Mouse (Mus musculus) lung, adult 2 months (tissue): ENCODE results near the gene Faim2. TPM values are rescaled to one million over a fixed set of nuclear protein-coding genes. Genes with fewer than 3 reads are reported as not detected.

Experiments
- DNase-seq: peaks from one replicate; pipeline ENCODE4 v3.0.0; 2022
- H3K4me1 ChIP-seq: fragments of 200-500 bp; 2 replicates; pipeline ENCODE4 v1.6.1; 2011; ENCODE audit warnings: low read length; ENCODE audit not compliant: control insufficient read depth, insufficient read depth
- H3K4me3 ChIP-seq: fragments of 200-500 bp; replicated peaks from 2 replicates; pipeline ENCODE3; 2011; ENCODE audit warnings: low read depth, mild to moderate bottlenecking, control low read depth, low read length; ENCODE audit errors: extremely low read depth
- CTCF ChIP-seq: fragments of 200-500 bp; IDR thresholded peaks from 2 replicates; pipeline ENCODE4 v1.5.1; 2011; ENCODE audit warnings: mild to moderate bottlenecking, low read length, control low read depth; ENCODE audit not compliant: insufficient read depth
- POLR2A ChIP-seq: fragments of 200-500 bp; IDR thresholded peaks from 2 replicates; pipeline ENCODE4 v1.6.1; 2011; ENCODE audit warnings: low read depth, mild to moderate bottlenecking, control low read depth, low read length, borderline replicate concordance; ENCODE audit errors: extremely low read depth
- whole genome bisulfite sequencing: fragments of 180-500 bp; shearing (Covaris S2); methylation state at CpG from one replicate; pipeline ENCODE4 v1.1.7; 2018; 5-methylcytosine and 5-hydroxymethylcytosine counted together
- polyA plus RNA-seq: library from polyadenylated mRNA; depleted of rRNA; stranded (reverse); fragments of >200 nt; gene quantifications from 2 replicates; pipeline ENCODE4 v1.2.3, GENCODE M21; 2012; rRNA removed

Gene Faim2
- polyA plus RNA-seq, 1 experiment = 29.7 TPM

- WGBS = 84% methylated on average over 3 of the region's 3 CpGs
- TF ChIP-seq POLR2A (no peak), CTCF (no peak)
- H3K4me1 ChIP-seq = peaks cover 6% of the 10 kb centered on the region
- no peak for DNase-seq
- no peak overlapping the region for H3K4me3 ChIP-seq
Observed at GRCm38 (mm10) chr15:99455415-99455814, 72.5 kb downstream of the Faim2 start.

- no peak overlapping the region for H3K4me3 ChIP-seq
- WGBS = 81% methylated on average over 7 of the region's 7 CpGs
Observed at GRCm38 (mm10) chr15:99454585-99455279, 73.2 kb downstream of the Faim2 start.

GRCm38 (mm10) chr15:99453153-99453900, 74.6 kb downstream of the Faim2 start:
- 65% methylated on average over 11 of the region's 11 CpGs for whole genome bisulfite sequencing
- Histone ChIP-seq H3K4me3 (no peak overlapping the region), H3K4me1 (peaks cover 11% of the 10 kb centered on the region)
- TF ChIP-seq POLR2A (no peak), CTCF (no peak)
- DNase-seq = no peak

More at GRCm38 (mm10) chr15:99454585-99455279, 73.2 kb downstream of the Faim2 start:
- H3K4me1 ChIP-seq = peaks cover 6% of the 10 kb centered on the region
- TF ChIP-seq CTCF (no peak), POLR2A (no peak)
- DNase-seq = no peak

- H3K4me1 ChIP-seq = peaks cover 8% of the 10 kb centered on the region
Observed at GRCm38 (mm10) chr15:99449751-99450280, 78.1 kb downstream of the Faim2 start.

GRCm38 (mm10) chr15:99449131-99449750, 78.7 kb downstream of the Faim2 start:
- DNase-seq = no peak
- WGBS = 27% methylated on average over 9 of the region's 9 CpGs

More at GRCm38 (mm10) chr15:99449751-99450280, 78.1 kb downstream of the Faim2 start:
- TF ChIP-seq CTCF = no peak
- no peak for TF ChIP-seq POLR2A
- WGBS = 48% methylated on average over 8 of the region's 8 CpGs
- H3K4me3 ChIP-seq = no peak overlapping the region
- no peak for DNase-seq

More at GRCm38 (mm10) chr15:99449131-99449750, 78.7 kb downstream of the Faim2 start:
- no peak overlapping the region for H3K4me3 ChIP-seq
- H3K4me1 ChIP-seq = peaks cover 8% of the 10 kb centered on the region
- no peak for TF ChIP-seq POLR2A
- no peak for TF ChIP-seq CTCF

Other genes starting within 250 kb of the Faim2 start
- gene Prpf40b, start 233.1 kb downstream of the Faim2 start, polyA plus RNA-seq = 68.1 and 76.5 TPM in 2 replicates
- gene Fam186b, start 232.3 kb downstream of the Faim2 start, polyA plus RNA-seq = 0.05 TPM in 1 of 2 replicates, not detected in the other
- gene Fmnl3, start 157.7 kb downstream of the Faim2 start, polyA plus RNA-seq = 53.4 and 58.9 TPM in 2 replicates
- 1,026 and 1,059 TPM in 2 replicates for gene Tmbim6, start 135.3 kb downstream of the Faim2 start, polyA plus RNA-seq
- 13.0 and 13.4 TPM in 2 replicates for gene Nckap5l, start 70.4 kb downstream of the Faim2 start, polyA plus RNA-seq
- 5.0 and 5.2 TPM in 2 replicates for gene Bcdin3d, start 53.4 kb downstream of the Faim2 start, polyA plus RNA-seq
- 1.1 and 1.3 TPM in 2 replicates for gene Aqp2, start 50.9 kb upstream of the Faim2 start, polyA plus RNA-seq
- 511 and 692 TPM in 2 replicates for gene Aqp5, start 62.6 kb upstream of the Faim2 start, polyA plus RNA-seq
- not detected in 2 replicates for gene Aqp6, start 73.2 kb upstream of the Faim2 start, polyA plus RNA-seq
- gene Racgap1, start 123.5 kb upstream of the Faim2 start, polyA plus RNA-seq = 2.9 and 4.9 TPM in 2 replicates
- gene Asic1, start 142.2 kb upstream of the Faim2 start, polyA plus RNA-seq = 0.18 and 0.19 TPM in 2 replicates
- 30.1 and 38.0 TPM in 2 replicates for gene Smarcd1, start 174.0 kb upstream of the Faim2 start, polyA plus RNA-seq
- gene Gm17349, start 177.3 kb upstream of the Faim2 start, polyA plus RNA-seq = 1.0 TPM in 1 of 2 replicates, not detected in the other
- gene Gpd1, start 189.3 kb upstream of the Faim2 start, polyA plus RNA-seq = 55.2 and 114 TPM in 2 replicates
- gene Cox14, start 197.5 kb upstream of the Faim2 start, polyA plus RNA-seq = 168 and 205 TPM in 2 replicates
- 37.2 and 53.4 TPM in 2 replicates for gene Cers5, start 244.7 kb upstream of the Faim2 start, polyA plus RNA-seq